Mouse (Mus musculus): ENCODE measurements around the gene Dcst2.

Gene Dcst2

DNA sequence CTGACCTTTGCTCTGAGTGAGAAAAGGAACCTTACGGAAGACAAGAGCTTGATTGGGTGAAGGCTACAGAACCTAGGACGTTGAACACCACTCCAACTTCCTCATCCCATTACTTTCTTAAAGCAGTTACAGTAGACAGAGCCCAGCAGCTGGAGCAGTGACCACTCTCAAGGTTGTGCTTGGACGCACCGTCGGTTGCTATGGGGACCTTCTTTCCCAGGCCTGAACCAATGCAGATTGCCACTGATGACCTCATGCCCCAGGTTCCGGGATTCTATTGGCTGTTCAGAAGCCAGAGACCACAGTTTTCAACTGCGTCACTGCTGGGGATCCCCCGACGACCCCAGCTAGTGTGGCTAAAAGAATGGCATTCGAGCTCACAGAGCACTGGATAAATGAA, 30.8 kb upstream of the Dcst2 start:
- CTCF ChIA-PET, result interaction anchor here (0.6 kb wide), 2 partner anchors 9 to 19 kb away, joined by 3 to 4 read pairs; no protein-coding TSS in a partner anchor

DNA sequence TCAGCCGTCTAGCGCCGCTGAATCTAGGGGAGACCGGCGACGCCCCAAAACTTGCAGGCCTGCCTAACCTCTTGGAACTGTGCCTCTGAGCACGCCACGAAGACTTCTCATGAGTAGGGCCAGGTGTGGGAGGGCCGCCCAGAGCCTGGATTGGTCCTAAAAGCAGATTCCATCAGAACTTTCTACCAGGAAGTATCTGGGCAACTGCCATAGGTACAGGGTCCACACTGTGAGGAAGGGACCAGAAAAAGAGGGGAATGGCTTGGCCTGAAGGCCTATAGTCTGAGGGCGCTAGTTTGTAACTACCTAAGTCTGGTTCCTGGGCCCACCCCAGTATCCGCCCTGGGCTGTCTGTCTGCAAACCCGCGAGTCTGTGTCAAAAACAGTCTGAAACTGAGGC, 30.2 kb upstream of the Dcst2 start:
- CTCF ChIA-PET, result no interaction called here

DNA sequence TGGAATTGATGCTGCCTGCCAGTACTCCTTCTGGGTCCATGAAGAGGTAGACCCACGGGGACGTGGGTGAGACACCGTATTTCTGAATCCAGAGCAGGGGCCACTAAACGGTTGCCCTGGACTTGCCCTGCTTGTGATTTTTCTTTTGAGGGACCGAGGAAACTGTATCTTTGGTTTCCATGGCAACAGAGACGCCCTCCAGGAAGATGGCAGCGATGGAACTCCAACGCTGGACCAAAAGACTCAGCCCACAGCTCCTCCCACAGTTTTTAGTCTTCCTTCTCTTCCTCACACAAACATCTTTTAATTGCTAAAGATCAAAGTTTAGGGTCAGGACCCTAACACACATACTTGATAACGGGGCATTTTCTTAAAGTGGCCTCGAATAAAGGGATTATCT, 29.8 kb upstream of the Dcst2 start:
- CTCF ChIA-PET, result no interaction called here

DNA sequence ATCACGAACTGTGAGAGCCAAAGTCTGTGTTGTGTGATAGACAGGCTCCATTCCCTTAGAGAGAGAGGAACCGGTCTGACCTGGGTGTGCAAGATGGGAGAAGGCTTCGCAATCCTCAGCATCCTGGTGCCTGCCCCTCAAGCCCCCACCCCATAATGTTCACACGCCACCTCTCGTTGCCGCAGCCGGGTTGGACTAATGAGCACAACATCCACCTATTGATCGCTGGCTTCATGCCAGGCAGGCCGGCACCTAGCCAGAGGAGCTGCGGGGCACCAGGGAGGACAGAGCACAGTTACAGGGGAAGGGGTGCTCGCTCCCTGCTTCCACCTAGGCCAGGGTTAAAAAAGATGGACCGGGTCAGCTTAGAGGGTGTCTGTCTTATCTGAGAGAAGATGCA, 29.3 kb upstream of the Dcst2 start:
- CTCF ChIA-PET, result no interaction called here

DNA sequence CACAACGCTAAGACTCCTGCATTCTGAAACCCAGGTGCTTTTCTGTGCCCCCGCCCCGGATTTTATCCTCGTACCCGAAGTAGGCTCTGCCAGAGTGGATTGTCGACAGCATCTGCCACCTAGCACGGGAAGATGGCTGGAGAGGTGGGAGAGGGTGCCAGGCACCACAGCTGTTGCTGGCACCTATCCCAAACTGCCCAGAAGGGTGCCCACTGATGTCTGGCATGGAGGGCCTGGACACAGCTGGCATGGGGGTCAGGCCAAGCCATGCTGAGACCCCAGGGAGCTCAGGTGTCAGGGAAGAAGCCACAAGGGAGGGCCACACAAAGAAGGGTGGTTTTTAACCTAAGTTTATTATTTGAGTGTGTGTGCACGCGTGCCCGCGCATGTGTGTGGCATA, 28.7 kb upstream of the Dcst2 start:
- CTCF ChIA-PET, result no interaction called here

DNA sequence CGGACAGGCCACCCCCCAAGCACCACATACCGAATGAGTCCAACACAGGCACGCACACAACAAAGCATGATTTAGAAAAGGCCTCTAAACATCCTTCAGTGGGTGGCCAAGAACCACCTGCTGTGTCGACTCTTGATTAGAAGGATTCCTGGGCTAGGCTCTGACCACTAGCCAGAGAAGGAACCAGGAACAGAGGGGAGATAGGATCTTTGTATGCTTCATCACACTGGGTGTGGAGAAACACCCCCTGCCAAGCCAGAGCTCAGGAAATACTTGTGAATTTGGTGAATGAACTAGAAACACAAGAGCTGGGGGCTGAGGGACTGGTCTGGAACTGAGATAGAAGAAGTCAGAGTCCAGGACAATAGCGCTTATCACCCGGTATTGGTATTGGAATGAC, 25.2 kb upstream of the Dcst2 start:
- CTCF ChIA-PET, result no interaction called here

DNA sequence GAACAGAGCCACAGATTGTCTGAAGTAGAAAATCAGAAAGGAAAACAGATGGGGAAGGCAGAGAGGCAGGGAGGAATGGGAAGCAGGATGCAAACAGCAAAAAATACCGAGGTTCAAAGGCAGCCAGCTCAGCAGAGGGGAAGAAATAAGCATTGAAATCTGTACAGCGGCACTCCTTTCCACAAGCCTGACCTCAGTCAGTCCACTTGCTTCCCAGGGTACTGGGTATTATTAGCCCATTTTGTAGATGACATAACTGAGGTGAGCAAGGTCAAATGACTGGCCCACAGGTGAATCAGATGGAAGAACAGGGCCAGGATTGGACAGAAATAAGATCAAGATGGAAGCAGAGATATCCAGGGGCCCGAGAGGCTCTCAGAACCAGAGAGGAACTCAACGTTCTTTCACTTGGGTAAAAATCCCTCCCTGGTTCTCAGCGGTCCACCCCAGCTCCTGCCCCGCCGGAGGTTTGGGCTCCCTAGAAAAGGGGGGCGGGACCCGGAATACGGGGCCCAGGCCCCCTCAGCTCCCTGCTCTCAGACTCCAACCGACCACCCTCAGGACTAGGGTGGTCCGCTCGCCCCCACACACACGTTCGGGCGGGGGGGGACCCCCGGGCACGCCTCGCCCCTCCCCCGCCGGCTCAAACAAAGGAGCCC, 24.6 kb upstream of the Dcst2 start:
- CTCF ChIA-PET, result interaction anchor here (0.6 kb wide), 1 partner anchor 140 kb away, joined by 3 read pairs; no protein-coding TSS in a partner anchor

DNA sequence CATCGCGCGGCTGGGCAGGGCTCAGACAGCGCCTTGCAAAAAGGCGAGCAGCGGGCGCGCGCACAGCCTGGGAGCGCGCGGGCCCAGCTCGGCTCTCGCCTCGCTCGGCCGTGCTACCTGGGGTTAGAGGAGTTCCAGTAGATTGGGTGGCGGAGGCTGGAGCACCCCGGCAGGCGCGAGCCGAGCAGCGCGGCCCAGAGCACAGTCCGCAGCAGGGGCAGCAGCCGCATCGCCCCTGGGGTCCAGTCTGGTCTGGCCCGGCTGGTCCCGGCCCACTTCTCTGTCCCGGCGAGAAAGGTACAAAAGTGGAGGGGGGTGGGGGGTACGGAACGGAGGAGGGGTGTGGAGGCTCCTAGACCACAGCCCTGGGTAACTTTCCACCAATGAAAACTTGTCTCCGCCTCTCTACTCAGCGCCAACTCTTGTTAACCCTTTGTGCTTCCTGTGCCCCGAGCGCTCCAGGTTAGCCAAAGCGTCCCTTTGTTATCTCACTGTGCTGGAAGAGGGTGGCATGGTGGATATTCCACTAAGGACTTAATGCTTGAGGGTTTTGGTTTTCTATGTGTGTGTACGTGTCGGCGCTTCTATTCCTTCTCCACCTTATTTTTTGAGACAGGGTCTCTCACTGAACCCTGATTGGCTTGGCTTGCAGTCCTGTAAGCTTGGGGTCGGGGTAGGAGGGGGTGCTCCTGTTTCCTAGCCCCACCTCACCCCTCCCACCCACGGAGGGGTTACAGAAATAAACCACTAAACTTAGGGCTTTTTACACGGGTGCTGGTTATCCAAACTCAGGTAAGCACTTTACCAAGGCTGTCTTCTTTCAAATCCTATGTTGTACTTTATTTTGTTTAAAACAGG, 23.8 kb upstream of the Dcst2 start, which contains the start of gene Efna4:
Gene Efna4, minus strand, starts transcription at position 308 of the 858 bp plus-strand sequence.
- CTCF ChIA-PET, result interaction anchor here (0.5 to 0.6 kb wide), 2 partner anchors 79 to 140 kb away, joined by 3 to 4 read pairs; no protein-coding TSS in a partner anchor

DNA sequence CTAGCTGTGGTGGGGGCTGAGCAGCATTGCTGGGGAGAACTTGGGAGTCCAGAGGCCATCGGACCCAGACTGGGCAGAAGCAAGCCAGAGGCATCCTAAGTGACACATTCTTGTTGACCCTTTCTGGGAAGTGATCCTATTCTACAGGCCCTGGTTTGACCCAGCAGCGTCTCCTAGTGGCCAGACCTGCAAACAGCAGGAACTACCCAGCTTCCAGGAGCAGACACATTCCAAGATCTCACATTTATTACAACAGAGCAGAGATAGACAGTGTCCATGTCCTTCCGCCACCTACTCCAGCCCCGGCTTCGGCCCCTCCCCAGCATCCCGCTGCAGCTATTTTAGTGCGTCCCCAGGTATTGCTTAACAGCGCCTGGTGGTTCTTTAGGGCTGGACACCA, 22.4 kb upstream of the Dcst2 start:
- CTCF ChIA-PET, result interaction anchor here (0.6 to 1.1 kb wide), 5 partner anchors 11 to 1499 kb away, joined by 3 to 5 read pairs (median 4); no protein-coding TSS in a partner anchor

DNA sequence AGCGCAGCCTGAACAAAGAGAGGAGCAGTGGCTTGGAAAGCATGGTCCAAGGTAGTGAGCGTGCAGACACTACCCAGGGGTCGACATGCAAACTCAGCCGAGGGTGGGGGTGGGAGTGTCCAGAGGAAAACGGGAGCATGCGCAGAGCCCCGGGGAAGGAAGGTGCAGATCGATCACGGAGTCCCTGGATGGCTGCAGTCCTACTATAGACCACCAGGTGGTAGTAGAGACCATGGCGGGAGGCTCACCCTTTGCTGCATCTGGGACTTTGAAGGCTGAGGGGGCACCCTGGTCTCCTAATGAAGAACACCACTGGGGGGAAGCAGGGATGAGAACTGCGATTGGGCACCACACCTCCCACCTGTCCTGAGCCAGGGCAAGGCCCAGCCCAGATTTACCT, 21.3 kb upstream of the Dcst2 start:
- CTCF ChIA-PET, result interaction anchor here (0.9 kb wide), 1 partner anchor 144 kb away, joined by 3 read pairs; no protein-coding TSS in a partner anchor

DNA sequence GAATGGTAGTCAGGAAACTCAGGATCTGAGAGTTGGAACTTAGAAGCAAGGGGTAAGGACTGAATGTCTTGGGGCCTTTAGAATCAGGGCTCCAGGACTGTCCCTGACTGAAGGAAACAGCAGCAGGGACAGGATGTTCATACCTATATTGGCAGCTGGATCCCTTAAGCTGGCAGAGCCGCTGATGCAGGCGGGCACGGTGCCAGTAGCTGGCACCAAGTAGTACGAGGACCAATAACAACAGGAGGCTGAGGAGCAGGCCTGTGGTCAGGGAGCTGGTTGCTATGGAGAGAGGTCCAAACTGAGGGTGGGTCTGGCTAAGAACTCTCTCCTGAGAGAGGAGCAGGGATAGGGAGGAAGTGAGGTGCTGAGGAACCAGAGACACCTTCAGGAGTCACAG, 20.0 kb upstream of the Dcst2 start:
- CTCF ChIA-PET, result no interaction called here

DNA sequence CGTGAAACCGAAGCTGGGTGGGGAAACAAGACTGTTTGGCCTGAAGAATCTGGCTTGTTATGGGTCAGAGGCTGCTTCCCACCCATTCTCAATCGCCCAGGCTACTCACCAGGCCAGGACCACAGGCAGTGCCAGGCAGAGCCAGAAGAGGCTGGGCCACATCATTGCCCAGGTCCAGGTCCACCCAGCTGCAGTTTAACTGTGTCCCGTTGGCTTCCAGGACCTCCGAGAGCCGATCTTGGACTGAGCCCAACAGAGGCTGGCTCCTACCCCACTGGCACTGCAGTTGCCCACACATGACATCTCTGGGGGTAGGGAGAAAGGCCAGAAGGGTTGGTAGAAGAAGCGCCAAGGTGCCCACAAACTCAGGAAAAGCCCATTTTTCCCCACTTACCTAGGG, 18.5 kb upstream of the Dcst2 start:
- CTCF ChIA-PET, result interaction anchor here (0.5 kb wide), 1 partner anchor 22 kb away, joined by 3 read pairs; no protein-coding TSS in a partner anchor

DNA sequence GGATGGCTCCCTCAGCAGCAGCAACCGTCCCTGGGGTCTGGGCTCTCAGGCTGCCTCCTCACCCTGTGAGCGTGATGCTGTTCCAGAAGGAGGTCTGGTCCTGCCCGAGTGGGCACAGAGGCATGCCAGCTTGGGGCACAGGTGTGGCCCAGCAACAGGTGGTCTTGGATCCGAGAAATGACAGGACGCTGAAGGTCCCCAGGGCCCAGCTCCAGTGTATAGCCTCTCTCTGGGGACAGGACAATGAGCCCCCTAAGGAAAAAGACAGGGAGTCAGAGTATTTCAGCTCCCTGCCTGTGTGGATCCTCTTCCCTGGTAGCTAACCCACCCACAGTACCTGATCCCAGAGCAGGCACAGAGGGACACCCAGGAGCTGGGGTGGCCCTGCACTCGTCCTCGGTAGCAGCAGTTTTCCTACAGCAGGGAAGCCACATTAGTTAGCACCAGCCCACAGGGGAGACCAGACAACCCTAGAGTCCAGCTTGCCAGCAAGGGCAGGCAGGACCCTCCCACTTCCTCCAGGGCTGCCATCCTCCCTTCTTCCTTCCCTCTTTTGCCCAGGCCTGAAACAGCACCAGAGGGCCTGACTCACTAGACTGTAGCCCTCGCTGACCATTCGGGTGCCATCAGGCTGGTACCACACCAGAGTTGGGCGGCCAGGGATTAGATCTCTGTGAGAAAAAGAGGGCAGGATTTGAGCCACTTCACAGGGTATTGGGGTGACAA, 14.8 kb upstream of the Dcst2 start:
- CTCF ChIA-PET, result no interaction called here

DNA sequence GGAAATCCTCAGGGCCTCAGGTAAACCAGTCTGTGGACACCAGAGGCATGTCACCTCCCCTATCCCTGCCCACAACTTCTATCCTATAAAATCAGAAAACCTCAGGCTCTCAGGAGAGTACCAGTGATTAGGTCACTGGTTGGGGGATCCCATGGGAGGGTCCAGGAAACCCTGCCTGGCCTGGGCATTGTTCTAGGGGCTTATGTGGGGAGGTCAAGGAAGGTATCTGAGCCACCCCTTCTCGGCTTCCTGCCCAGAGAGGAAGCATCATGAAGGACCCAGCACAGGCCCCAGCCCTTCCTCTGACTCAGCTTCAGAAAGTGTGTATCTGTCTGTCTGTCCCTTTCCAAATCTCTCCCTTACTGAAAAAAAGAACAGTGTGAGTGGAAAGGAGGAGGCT, 13.9 kb upstream of the Dcst2 start:
- CTCF ChIA-PET, result interaction anchor here (0.5 kb wide), 1 partner anchor 30 kb away, joined by 3 read pairs; no protein-coding TSS in a partner anchor

DNA sequence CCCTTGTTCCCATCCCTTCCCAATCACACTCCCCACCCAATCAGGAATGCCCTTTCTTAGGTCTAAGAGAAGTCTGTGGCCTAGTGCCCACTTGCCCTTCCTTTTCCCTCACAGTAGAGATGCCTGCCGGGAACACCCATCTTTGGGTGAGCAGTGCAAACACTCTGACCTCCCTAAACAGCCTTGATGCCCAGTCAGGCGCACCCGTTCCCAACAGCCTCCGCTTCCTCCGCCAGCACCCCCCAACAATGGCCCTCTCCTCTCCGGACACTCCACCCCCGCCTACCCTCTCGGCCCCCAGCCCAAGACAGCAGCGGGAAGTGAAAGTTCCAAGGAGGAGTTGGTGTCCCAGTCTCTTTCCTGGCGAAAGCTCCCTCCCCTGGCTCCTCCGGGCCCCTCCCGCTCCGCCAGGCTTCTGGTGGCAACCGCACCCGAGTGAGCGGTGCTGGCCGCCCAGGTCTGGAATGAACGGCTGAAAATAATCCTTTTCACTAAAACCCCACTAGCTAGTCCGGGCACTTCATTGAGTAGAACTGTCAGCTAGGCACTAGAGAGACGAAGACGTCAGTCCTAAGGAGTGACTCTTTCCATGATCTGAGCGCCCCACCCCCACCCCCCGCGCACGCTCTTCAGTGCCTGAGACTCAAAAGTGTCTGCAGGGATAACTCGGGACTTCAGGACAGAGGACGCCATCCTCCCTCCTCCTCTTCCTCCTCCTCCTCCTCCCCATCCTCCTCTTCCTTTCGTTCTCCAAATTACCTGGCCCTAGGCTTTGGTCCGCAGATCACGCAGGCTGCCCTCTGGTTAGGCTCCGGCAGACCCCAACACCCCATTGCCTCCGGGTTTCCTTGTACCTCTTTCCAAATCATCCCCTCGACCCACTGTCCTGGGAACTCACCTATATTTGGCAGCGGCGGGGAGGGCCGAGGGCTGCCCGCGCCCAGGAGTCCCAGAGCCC, 12.6 kb upstream of the Dcst2 start:
- CTCF ChIA-PET, result interaction anchor here (0.6 to 1.1 kb wide), 3 partner anchors 18 to 59 kb away, joined by 3 read pairs; no protein-coding TSS in a partner anchor

DNA sequence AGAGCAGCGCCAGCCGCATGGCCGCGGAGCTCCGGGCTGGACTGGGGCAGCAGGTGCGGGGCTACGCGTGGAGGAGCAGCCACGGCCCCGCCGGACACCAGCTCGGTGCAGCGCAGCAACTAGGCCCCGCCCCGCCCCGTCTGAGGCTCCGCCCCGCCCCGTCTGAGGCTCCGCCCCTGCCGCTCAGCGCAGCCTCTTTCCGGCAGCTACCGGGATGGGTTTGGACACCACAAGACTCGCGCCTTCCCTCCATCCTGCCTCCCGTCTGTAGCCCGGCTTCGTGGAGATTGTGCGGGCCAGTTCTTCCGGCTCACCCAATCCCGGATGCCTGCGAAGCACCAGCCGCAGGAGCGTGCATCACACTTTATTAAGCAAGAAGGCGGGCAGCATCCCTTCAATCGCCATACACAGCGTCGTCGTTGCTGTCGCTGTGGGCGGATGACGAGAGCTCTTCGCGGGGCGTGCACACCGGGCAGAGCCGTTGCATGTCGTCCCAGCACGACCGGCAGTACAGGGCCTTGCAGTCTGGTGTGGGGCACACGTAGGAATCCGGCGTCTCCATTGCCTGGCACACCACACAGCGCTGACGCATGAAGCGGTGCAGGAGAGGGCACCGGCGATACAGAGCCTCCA, 11.8 kb upstream of the Dcst2 start, which contains the start of gene Adam15:
Gene Adam15, minus strand, starts transcription at position 128 of the 633 bp plus-strand sequence.
- CTCF ChIA-PET, result interaction anchor here (0.6 to 1.1 kb wide), 4 partner anchors 10 to 58 kb away, joined by 3 read pairs; no protein-coding TSS in a partner anchor

DNA sequence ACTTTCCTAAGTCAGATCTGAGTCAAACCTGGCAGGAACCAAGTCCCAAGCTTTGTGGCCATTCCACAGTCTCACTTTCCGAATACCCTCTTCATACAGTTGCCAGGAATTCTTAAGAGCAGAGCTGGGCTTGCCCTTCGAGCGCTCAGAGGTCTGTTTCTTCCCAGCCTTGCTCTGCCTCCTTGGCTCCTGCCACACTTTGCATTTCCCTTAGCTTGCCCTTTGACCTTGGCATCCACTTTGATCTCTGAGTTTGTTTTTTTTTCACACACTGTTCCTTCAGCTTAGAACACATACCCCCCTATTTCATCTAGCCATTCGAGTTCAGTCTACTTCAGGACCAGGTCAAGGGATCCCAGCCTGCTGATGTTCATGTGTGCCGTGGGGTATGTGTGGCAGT, 10.5 kb upstream of the Dcst2 start:
- CTCF ChIA-PET, result interaction anchor here (0.7 to 1.1 kb wide), 3 partner anchors 18 to 161 kb away, joined by 3 to 4 read pairs (median 3); partner anchors contain the start of gene Efna1

DNA sequence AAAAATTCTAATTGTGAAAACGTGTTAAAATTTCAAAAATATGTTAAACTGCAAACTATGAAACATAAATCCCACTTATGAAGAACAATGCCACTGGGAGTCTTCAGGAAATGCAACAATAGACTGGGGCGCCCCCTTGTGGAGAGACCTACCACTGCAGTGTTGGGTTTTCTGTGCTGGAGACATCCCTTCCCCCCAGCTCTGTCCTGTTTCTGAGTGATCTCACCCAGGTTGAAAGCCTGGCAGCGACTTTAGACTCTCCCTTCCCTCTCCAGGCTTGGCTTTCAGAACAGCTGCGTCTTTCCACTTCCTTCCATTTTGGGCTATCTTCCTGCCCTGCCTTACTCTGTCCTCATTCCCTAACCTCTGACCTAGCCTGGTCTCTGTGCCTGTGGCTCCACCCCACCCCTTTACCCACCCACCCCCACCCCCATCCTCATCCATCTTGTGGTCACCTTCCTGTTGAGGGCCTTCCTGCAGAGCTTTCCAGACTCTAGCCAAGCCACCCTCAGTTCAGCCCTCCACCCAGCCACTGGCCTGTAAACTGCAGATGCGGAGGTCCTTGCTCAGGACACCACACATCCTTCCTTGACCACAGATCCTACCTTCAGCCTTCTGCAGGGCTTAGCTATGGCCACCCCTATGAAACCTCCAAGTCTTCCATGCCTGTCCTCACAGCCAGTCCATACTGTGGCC, 6.8 kb upstream of the Dcst2 start:
- CTCF ChIA-PET, result interaction anchor here (0.6 to 1.1 kb wide), 2 partner anchors 23 to 123 kb away, joined by 3 to 6 read pairs; no protein-coding TSS in a partner anchor

DNA sequence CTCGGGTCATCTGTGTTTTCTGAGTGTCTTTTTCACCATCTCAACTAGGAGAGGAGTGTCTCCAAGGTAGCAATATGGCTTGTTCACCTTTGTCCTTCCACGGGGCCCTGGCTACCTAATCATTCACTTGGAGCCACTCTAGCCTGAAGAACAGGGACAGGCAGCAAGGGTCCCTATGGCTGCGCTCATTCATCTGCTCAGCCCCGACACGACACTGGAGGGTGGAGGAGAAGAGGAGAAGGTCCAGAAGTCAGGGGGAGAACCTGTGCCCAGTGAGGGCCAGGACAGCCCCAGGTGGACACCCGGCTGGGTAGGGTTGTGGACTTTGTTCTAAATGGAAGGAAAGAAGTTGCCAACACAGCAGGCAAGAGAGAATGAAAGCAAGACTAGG, 6.3 kb upstream of the Dcst2 start:
- CTCF ChIA-PET, result no interaction called here

Measured in spleen, embryonic (tissue).